Mouse (Mus musculus): ENCODE measurements around the gene B4galnt1. TPM values are rescaled to one million over a fixed set of nuclear protein-coding genes. Genes with fewer than 3 reads are reported as not detected.
A peak's percentile ranks its signal among the peaks of the same experiment; 100 is the strongest.

Gene B4galnt1
- polyA plus RNA-seq, 1 experiment from 2014 or later: 93.4 TPM

- WGBS: 90% methylated on average over 15 of the region's 15 CpGs
- no peak overlapping the region for H3K9ac ChIP-seq (replicated peaks; ENCODE audit: low read depth, low read length)
- no peak overlapping the region for H3K4me2 ChIP-seq (ENCODE audit: low read depth, low read length)
- no peak overlapping the region for H3K4me3 ChIP-seq (ENCODE audit: low read depth, low read length)
- peaks cover 19% of the 10 kb centered on the region for H3K4me1 ChIP-seq (ENCODE audit: control insufficient read depth, insufficient read depth, low read length)
- ATAC-seq (ENCODE audit: low read depth): no peak
- H3K36me3 ChIP-seq (ENCODE audit: control insufficient read depth, insufficient read depth, low read length): peaks cover 12% of the 10 kb centered on the region
- no peaks in the 10 kb centered on the region for H3K9me3 ChIP-seq (ENCODE audit: control insufficient read depth, low read length)
- H3K27me3 ChIP-seq (ENCODE audit: control insufficient read depth, insufficient read depth, low read length): peaks cover 19% of the 10 kb centered on the region
- H3K27ac ChIP-seq (ENCODE audit: low read depth, low read length): no peak overlapping the region
Measured at GRCm38 (mm10) chr10:127171631-127172200, 6.7 kb downstream of the B4galnt1 start.

- Histone ChIP-seq H3K9me3 (ENCODE audit: control insufficient read depth, low read length) (no peaks in the 10 kb centered on the region), H3K27me3 (ENCODE audit: control insufficient read depth, insufficient read depth, low read length) (peaks cover 24% of the 10 kb centered on the region), H3K4me3 (ENCODE audit: low read depth, low read length) (no peak overlapping the region), H3K9ac (replicated peaks; ENCODE audit: low read depth, low read length) (no peak overlapping the region), H3K4me1 (ENCODE audit: control insufficient read depth, insufficient read depth, low read length) (peaks cover 16% of the 10 kb centered on the region), H3K27ac (ENCODE audit: low read depth, low read length) (no peak overlapping the region), H3K36me3 (ENCODE audit: control insufficient read depth, insufficient read depth, low read length) (peaks cover 12% of the 10 kb centered on the region), H3K4me2 (ENCODE audit: low read depth, low read length) (no peak overlapping the region)
- 84% methylated on average over 16 of the region's 16 CpGs for WGBS
- no peak for ATAC-seq (ENCODE audit: low read depth)
Measured at GRCm38 (mm10) chr10:127173148-127174065, 8.4 kb downstream of the B4galnt1 start.

DNA sequence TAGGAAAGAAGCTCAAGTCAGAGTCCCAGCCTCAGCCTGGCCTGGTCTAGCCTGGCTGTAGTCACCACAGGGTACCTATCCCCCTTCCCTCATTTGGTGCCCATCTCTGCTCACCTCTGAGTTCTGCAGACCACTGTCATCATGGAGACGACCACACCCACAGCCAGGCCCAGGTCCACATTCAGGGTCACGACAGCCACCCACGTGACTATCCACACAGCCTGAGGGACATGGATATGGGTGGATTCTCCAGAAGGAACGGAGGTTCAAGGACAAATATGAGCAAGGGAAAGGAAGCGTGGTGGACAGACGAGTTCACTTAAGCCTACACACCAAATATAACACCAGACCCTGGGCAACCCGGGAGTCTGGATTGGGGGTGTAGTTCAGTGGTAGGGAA, 9.1 kb downstream of the B4galnt1 start:
- H3K27me3 ChIP-seq (ENCODE audit: control insufficient read depth, insufficient read depth, low read length): peaks cover 26% of the 10 kb centered on the region
- H3K4me3 ChIP-seq (ENCODE audit: low read depth, low read length): no peak overlapping the region
- H3K9me3 ChIP-seq (ENCODE audit: control insufficient read depth, low read length): no peaks in the 10 kb centered on the region
- no peak overlapping the region for H3K27ac ChIP-seq (ENCODE audit: low read depth, low read length)
- peaks cover 10% of the 10 kb centered on the region for H3K36me3 ChIP-seq (ENCODE audit: control insufficient read depth, insufficient read depth, low read length)
- ATAC-seq (ENCODE audit: low read depth): no peak
- H3K9ac ChIP-seq (replicated peaks; ENCODE audit: low read depth, low read length): no peak overlapping the region
- H3K4me1 ChIP-seq (ENCODE audit: control insufficient read depth, insufficient read depth, low read length): peaks cover 16% of the 10 kb centered on the region
- WGBS: 86% methylated on average over 7 of the region's 7 CpGs
- H3K4me2 ChIP-seq (ENCODE audit: low read depth, low read length): no peak overlapping the region

DNA sequence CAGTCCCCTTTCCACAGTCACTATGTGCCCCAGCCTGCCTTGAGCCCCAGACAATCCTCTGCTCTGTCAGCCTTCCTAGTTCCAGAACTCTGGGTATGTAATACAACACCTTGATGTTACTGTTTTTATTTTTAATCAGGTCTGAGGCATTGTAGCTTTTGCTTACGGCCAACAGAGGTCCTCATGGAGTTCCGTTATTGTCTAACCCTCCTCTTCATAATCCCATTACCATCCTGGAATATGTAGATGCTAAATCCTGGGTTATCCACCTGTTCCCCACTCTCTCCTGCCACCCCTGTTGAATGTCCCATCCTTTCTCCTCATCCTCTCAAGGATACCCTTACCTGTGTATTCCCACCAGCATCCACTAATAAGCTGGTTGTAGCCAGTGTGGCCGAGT, 11.2 kb downstream of the B4galnt1 start:
- 30% methylated on average over 3 of the region's 3 CpGs for WGBS
- no peak for ATAC-seq (ENCODE audit: low read depth)
- no peak overlapping the region for H3K4me2 ChIP-seq (ENCODE audit: low read depth, low read length)
- no peak overlapping the region for H3K9ac ChIP-seq (replicated peaks; ENCODE audit: low read depth, low read length)
- no peaks in the 10 kb centered on the region for H3K9me3 ChIP-seq (ENCODE audit: control insufficient read depth, low read length)
- H3K4me3 ChIP-seq (ENCODE audit: low read depth, low read length): no peak overlapping the region
- peaks cover 13% of the 10 kb centered on the region for H3K4me1 ChIP-seq (ENCODE audit: control insufficient read depth, insufficient read depth, low read length)
- H3K27me3 ChIP-seq (ENCODE audit: control insufficient read depth, insufficient read depth, low read length): peaks cover 18% of the 10 kb centered on the region
- peaks cover 5% of the 10 kb centered on the region; the same call in 1 of the 2 replicates for H3K36me3 ChIP-seq (ENCODE audit: control insufficient read depth, insufficient read depth, low read length)
- no peak overlapping the region for H3K27ac ChIP-seq (ENCODE audit: low read depth, low read length)

DNA sequence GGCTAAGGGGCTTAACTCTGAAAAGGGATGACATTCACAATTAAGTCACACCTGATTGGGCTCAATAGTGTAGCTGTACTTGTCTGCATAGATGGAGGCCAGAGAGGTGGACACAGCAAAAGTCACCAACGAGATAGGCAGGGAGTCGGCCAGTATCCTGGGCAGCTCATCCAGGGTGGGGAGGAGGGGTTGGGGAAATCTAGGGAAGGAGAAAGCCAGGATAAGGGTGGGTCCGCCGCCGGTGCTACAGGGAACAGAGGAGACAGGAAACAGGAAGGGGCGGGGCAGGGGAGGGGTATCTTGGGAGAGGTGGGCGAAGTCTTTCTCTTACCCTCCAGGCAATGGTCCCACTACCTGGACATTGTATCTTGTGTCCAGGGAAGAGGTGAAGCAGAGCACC, 11.7 kb downstream of the B4galnt1 start:
- H3K4me3 ChIP-seq (ENCODE audit: low read depth, low read length): no peak overlapping the region
- H3K36me3 ChIP-seq (ENCODE audit: control insufficient read depth, insufficient read depth, low read length): peaks cover 5% of the 10 kb centered on the region; the same call in 1 of the 2 replicates
- no peak overlapping the region for H3K27ac ChIP-seq (ENCODE audit: low read depth, low read length)
- peaks cover 13% of the 10 kb centered on the region for H3K4me1 ChIP-seq (ENCODE audit: control insufficient read depth, insufficient read depth, low read length)
- H3K9me3 ChIP-seq (ENCODE audit: control insufficient read depth, low read length): no peaks in the 10 kb centered on the region
- WGBS: 10% methylated on average over 7 of the region's 7 CpGs
- no peak overlapping the region for H3K4me2 ChIP-seq (ENCODE audit: low read depth, low read length)
- no peak for ATAC-seq (ENCODE audit: low read depth)
- H3K9ac ChIP-seq (replicated peaks; ENCODE audit: low read depth, low read length): no peak overlapping the region
- H3K27me3 ChIP-seq (ENCODE audit: control insufficient read depth, insufficient read depth, low read length): peaks cover 18% of the 10 kb centered on the region

DNA sequence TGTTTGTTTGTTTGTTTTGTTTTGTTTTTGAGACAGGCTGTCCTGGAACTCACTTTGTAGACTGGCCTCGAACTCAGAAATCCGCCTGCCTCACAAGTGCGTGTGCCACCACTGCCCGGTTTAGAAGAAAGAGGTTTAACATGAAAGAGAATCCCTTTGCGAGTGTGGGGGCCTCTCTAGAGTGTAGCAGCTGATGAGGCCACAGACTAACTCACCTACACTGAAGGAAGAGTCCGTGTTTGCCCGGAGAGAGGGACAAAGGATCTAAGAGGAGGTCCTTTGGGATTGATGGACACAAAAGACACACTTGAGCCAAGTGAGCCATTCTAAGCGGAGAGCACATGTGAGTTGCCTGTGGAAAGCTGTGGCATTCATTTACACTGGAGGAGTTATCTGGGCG, 12.2 kb downstream of the B4galnt1 start:
- 24% methylated on average over 9 of the region's 9 CpGs for WGBS
- Histone ChIP-seq H3K36me3 (ENCODE audit: control insufficient read depth, insufficient read depth, low read length) (peaks cover 2% of the 10 kb centered on the region; the same call in 1 of the 2 replicates), H3K27me3 (ENCODE audit: control insufficient read depth, insufficient read depth, low read length) (peaks cover 18% of the 10 kb centered on the region), H3K4me2 (ENCODE audit: low read depth, low read length) (peak overlapping the region; percentile 32; the same call in 1 of the 2 replicates), H3K4me3 (ENCODE audit: low read depth, low read length) (no peak overlapping the region), H3K27ac (ENCODE audit: low read depth, low read length) (no peak overlapping the region), H3K9me3 (ENCODE audit: control insufficient read depth, low read length) (no peaks in the 10 kb centered on the region), H3K9ac (replicated peaks; ENCODE audit: low read depth, low read length) (no peak overlapping the region), H3K4me1 (ENCODE audit: control insufficient read depth, insufficient read depth, low read length) (peaks cover 13% of the 10 kb centered on the region)
- no peak for ATAC-seq (ENCODE audit: low read depth)

- Histone ChIP-seq H3K9ac (replicated peaks; ENCODE audit: low read depth, low read length) (0 out of 2 replicates have a peak overlapping the region, but pooled peaks have one; percentile 13), H3K4me1 (ENCODE audit: control insufficient read depth, insufficient read depth, low read length) (peaks cover 13% of the 10 kb centered on the region), H3K9me3 (ENCODE audit: control insufficient read depth, low read length) (no peaks in the 10 kb centered on the region), H3K4me3 (ENCODE audit: low read depth, low read length) (peak overlapping the region; percentile 5; the same call in 1 of the 2 replicates), H3K36me3 (ENCODE audit: control insufficient read depth, insufficient read depth, low read length) (no peaks in the 10 kb centered on the region), H3K27ac (ENCODE audit: low read depth, low read length) (no peak overlapping the region), H3K27me3 (ENCODE audit: control insufficient read depth, insufficient read depth, low read length) (peaks cover 18% of the 10 kb centered on the region), H3K4me2 (ENCODE audit: low read depth, low read length) (peak overlapping the region; percentile 32)
- WGBS: 1% methylated on average over 23 of the region's 23 CpGs
- ATAC-seq (ENCODE audit: low read depth): peak; percentile 56
Measured at GRCm38 (mm10) chr10:127177719-127178118, 12.7 kb downstream of the B4galnt1 start.

GRCm38 (mm10) chr10:127178286-127179027, 13.4 kb downstream of the B4galnt1 start:
- Histone ChIP-seq H3K27ac (ENCODE audit: low read depth, low read length) (no peak overlapping the region), H3K4me1 (ENCODE audit: control insufficient read depth, insufficient read depth, low read length) (peaks cover 13% of the 10 kb centered on the region), H3K27me3 (ENCODE audit: control insufficient read depth, insufficient read depth, low read length) (peaks cover 18% of the 10 kb centered on the region), H3K4me2 (ENCODE audit: low read depth, low read length) (peak overlapping the region; percentile 32; the same call in 1 of the 2 replicates), H3K9ac (replicated peaks; ENCODE audit: low read depth, low read length) (no peak overlapping the region), H3K4me3 (ENCODE audit: low read depth, low read length) (peak overlapping the region; percentile 5; the same call in 1 of the 2 replicates), H3K36me3 (ENCODE audit: control insufficient read depth, insufficient read depth, low read length) (no peaks in the 10 kb centered on the region), H3K9me3 (ENCODE audit: control insufficient read depth, low read length) (no peaks in the 10 kb centered on the region)
- no peak for ATAC-seq (ENCODE audit: low read depth)
- 3% methylated on average over 41 of the region's 41 CpGs for WGBS

Data from neural tube, embryonic 14.5 days (tissue).